Mouse (Mus musculus): ENCODE results near the gene Cntrob.

GRCm38 (mm10) chr11:69356544-69356943 is 33.0 kb upstream of the Cntrob start:
- TF ChIP-seq CTCF (IDR thresholded peaks at IDR 0.05; ENCODE audit: low read depth) (no peak), EP300 (IDR thresholded peaks at IDR 0.05; ENCODE audit: low read depth) (no peak)

Measured in liver, postnatal 0 days (tissue).